Mouse (Mus musculus) ovary, postnatal 10 days (tissue): ENCODE measurements around the gene Shisal1.

Experiments
- DNase-seq: peaks from one replicate; pipeline ENCODE4 v3.0.0; 2022; ENCODE audit warnings: low spot score

Gene Shisal1

DNA sequence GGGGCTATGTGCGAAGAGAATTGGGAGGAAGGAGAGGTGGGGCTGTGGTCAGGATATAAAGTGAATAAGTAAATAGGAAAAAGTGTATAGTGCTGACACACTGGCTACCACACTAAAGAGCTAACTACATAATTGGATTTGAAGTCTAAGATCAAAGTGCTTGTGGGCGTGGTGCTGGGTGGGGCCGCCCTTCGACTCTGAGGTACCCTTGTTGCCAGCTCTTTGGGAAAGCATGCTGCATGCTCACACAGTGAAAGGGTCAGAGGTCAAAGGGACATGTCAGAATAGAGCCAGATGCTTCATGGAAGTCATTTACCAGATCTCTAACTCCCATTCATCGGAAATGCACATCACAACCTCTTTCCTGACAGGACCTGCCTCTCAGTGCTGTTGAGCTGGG lies 74.1 kb downstream of the Shisal1 start:
- no peak for DNase-seq

DNA sequence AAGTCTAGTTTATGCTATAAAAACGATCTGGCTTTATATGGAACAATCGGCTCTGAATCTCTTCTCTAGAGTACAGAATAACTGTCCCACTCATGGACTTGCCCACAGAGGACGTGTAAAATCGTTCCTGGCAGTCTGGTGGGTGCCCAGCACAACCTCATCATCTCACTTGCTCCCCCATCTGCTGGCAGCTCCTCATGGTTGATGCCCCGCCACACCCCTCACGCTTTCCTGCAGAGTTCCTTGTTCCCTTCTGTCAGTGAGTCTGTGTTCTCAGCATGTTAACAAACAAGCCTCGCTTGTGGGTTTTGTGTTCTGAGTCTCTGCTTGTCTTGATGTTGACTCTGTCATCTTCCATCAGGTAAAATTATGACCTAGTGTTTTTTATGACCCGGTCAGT lies 79.5 kb downstream of the Shisal1 start:
- DNase-seq: no peak

- no peak for DNase-seq
These were observed 80.3 kb downstream of the Shisal1 start for GRCm38 (mm10) chr15:84366574-84366989.

DNA sequence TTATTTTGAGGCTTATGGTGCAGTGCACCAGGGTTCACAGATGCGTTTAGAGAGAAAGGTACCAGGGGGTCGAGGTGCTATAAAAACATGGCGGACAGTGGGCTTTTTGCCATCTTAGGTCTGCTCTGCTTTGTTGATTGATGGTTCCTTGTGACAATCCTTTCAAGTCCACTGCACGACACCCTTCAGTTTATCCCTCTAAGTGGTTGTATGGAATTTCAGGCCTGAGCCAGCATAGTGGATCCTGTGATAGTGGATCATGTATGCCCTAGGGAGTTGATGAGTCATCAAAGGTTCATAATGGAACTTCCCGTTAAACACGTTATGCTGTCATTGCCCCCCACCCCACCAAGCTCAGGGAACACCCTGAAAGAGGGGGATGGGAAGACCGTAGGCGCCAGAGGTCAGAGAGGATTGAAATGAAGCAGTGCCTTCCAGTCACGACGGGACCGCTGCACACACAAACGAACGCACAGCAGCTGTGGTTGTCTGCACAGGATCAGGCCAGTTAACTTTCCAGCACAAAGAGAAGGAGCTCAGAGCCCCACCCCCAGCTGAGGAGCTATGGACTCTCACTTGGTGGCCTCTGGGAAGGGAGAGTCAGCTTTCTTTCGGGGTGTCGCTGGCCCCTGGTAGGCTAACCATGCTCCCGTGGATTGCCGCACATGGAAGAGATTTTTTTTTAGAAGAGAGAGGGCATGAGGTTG lies 81.1 kb downstream of the Shisal1 start:
- DNase-seq: no peak

GRCm38 (mm10) chr15:84364746-84365145 lies 82.2 kb downstream of the Shisal1 start:
- no peak for DNase-seq

GRCm38 (mm10) chr15:84355081-84355480 lies 91.8 kb downstream of the Shisal1 start:
- no peak for DNase-seq

- no peak for DNase-seq
These were observed 94.7 kb downstream of the Shisal1 start for GRCm38 (mm10) chr15:84351915-84352844.

GRCm38 (mm10) chr15:84351342-84351741 lies 95.6 kb downstream of the Shisal1 start:
- no peak for DNase-seq

- no peak for DNase-seq
These were observed 96.8 kb downstream of the Shisal1 start for GRCm38 (mm10) chr15:84349915-84350738.

GRCm38 (mm10) chr15:84348769-84349168 lies 98.1 kb downstream of the Shisal1 start:
- DNase-seq: no peak

GRCm38 (mm10) chr15:84340926-84341325 lies 106.0 kb downstream of the Shisal1 start:
- DNase-seq: no peak

DNA sequence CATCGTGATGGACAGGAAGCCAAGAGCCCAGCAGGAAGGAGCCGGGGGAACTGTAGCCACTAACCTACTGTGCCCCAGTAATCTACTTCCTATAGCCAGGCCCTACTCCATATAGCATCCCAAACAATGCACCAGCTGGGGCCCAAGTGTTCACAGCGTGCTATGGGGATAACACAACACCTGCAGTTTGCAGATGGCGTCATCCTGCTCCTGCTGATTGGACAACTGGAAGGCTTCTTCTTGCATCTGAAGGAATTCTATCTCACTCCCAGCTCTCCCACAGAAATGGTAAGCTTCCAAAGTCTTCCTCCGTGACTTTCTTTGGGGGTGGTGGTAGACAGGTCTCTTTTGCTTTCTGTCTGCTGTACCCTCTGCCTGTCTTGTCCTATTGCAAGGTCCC lies 109.3 kb downstream of the Shisal1 start:
- DNase-seq: no peak

- no peak for DNase-seq
These were observed 110.5 kb downstream of the Shisal1 start for GRCm38 (mm10) chr15:84336281-84336817.

DNA sequence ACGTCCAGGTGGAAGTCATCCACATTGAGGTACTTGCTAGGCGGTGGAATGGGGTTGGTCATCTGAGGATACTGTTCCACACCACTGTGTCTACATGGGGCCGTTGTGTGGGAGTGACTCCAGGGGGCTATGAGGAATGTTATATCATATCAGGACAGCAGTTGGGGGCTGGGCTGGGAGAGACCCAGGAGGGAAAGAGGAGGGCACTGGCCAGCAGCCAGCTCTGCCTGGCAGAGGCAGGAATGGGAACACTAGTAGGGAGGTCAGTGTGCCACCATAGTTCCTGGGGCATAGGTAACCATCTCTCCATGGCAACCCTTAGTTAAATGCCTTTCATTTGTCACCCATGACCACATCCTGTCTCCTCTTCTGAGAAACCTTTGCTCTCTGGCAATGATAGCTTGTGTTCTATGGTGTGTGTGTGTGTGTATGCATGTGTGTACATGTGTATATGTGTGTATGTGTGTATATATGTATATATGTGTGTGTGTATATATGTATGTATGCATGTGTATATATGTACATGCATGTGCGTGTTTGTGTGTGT lies 115.8 kb downstream of the Shisal1 start:
- no peak for DNase-seq

GRCm38 (mm10) chr15:84329940-84330339 lies 117.0 kb downstream of the Shisal1 start:
- DNase-seq: no peak
